Mouse (Mus musculus) midbrain, embryonic 10.5 days (tissue): Measurements from ENCODE around the gene Zc3h8. TPM values are rescaled to one million over a fixed set of nuclear protein-coding genes. Genes with fewer than 3 reads are reported as not detected.
A peak's percentile ranks its signal among the peaks of the same experiment; 100 is the strongest.

Source experiments
- DNase-seq: peaks from one replicate; pipeline ENCODE4 v3.0.0-alpha.2; 2017; ENCODE audit warnings: low spot score
- H3K27ac ChIP-seq: fragments of 300-500 bp; sonication (generic); replicated peaks from 2 replicates; pipeline ENCODE4 v1.5.1; 2016; ENCODE audit warnings: mild to moderate bottlenecking
- H3K27me3 ChIP-seq: fragments of 300-500 bp; sonication (generic); 2 replicates; pipeline ENCODE4 v1.6.1; 2016; ENCODE audit warnings: low read depth, mild to moderate bottlenecking; ENCODE audit not compliant: poor library complexity, severe bottlenecking
- H3K36me3 ChIP-seq: fragments of 300-500 bp; sonication (generic); 2 replicates; pipeline ENCODE4 v1.6.1; 2016; ENCODE audit warnings: mild to moderate bottlenecking, moderate library complexity
- H3K4me1 ChIP-seq: fragments of 300-500 bp; sonication (generic); 2 replicates; pipeline ENCODE4 v1.6.1; 2016
- H3K4me3 ChIP-seq: fragments of 300-500 bp; sonication (generic); 2 replicates; pipeline ENCODE4 v1.5.1; 2016; ENCODE audit warnings: mild to moderate bottlenecking, moderate library complexity
- H3K9me3 ChIP-seq: fragments of 300-500 bp; sonication (generic); replicated peaks from 2 replicates; pipeline ENCODE4 v1.6.1; 2016; ENCODE audit warnings: mild to moderate bottlenecking
- WGBS: fragments of 180-500 bp; shearing (Covaris S2); methylation state at CpG from one replicate; pipeline ENCODE4 v1.1.7; 2016; 5-methylcytosine and 5-hydroxymethylcytosine counted together
- polyA plus RNA-seq: library from polyadenylated mRNA; unstranded; fragments of >200 nt; fragmentation: Nextera tagmentation; extraction: Ambion mirVana; gene quantifications from 2 replicates; pipeline ENCODE4 v1.2.1, GENCODE M21; 2016

The Zc3h8 gene
- polyA plus RNA-seq, result 8.8 and 9.0 TPM in 2 replicates

DNA sequence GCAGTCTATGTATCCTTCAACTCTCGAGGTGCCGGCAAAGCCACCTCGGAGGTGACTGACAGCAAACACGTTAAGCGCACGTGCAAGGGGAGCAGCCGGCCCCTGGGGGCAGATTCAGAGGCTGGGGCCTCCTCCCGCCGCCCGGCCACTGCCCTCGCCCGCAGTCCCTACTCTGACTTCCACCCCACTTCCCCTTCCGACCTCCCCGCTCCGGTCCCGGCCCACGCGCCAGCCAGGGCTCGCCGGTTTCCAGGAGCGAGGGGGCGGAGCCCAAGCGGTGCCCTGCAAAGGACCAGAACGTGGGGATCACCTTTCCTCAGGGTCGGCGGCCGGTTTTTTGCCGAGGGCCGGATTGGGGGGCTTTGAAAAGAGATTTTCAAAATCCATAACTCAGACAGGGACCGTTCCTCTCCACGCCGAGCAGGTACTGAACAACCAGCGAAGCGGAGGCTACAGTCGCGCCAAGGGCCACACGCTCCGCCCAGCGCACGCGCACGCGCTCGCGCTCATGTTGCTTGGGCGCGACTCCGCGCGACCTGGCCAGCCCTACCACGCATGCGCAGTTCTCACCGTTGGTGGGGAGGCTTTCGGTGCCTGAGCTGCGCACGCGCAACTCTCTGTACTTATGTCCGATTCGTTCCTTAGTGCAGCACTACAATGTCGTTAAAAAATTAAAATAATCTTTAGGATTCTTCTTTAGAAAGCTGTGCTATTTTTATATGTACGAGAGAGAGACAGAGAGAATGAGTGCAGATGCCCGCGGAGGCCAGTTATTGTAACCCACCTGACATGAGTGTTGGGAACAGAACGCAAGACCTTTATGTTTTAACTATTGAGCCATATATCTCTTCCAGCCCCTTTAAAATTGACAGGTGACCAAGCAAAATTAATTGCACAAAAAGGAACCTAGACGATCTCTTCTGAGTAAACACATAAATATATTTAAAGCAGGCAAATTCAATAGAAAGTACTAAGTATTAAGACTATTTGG, at the start of gene Zc3h8:
TSS of gene Zc3h8 (minus strand) at position 540 of the 991 bp plus-strand sequence.
- peak within 1 kb of the TSS; percentile 91 for H3K27ac ChIP-seq
- 2% methylated on average over 65 of the region's 65 CpGs for WGBS
- no peaks in the 10 kb centered on the region; the same call in 1 of the 2 replicates for H3K27me3 ChIP-seq
- H3K36me3 ChIP-seq, result peaks cover 9% of the 10 kb centered on the region
- peak within 1 kb of the TSS; percentile 88 for H3K4me3 ChIP-seq
- peaks cover 10% of the 10 kb centered on the region for H3K4me1 ChIP-seq
- DNase-seq, result peak; percentile 96
- no peaks in the 10 kb centered on the region for H3K9me3 ChIP-seq

DNA sequence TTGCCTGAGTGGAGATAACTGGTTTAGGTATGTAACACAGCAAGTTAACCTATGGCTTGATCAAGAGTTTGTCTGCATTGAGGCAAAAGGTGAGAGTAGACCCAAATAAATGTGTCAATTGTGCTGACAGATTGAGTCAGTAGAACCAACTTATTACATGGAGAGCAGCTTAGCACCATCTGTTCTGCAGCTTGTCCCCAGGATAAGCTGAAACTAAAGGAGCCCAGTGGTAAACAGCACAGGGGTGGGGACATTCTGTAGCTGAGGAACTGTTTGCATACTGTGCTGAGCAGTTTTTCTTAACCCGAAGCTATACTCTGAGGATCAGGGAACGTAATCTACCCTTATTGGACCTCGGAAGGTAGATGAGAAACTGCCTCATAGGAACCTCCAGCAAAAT, 40.9 kb upstream of the Zc3h8 start:
- WGBS, result 87% methylated on average over 3 of the region's 3 CpGs
- Histone ChIP-seq H3K27me3 (no peaks in the 10 kb centered on the region), H3K27ac (no peak overlapping the region), H3K36me3 (no peaks in the 10 kb centered on the region), H3K9me3 (no peaks in the 10 kb centered on the region), H3K4me3 (no peak overlapping the region), H3K4me1 (peaks cover 9% of the 10 kb centered on the region)
- no peak for DNase-seq

DNA sequence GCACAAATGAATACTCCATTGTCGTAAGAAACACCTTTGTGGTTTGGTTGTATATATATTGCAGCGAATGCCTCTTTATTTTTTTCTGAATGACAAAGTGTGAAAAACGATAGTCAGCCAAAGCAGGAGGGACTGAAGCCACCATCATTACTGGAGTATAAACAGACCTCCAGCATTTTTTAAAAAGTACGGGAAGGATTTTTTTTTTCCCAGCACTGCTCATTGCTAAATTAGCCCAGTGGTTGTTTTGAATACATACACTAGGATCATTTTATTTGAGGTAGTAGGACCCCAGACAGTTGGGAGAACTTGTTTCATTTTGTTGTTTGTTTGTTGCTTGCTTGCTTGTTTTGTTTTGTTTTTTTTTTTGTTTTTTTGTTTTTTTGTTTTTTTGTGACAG, 31.7 kb upstream of the Zc3h8 start:
- Histone ChIP-seq H3K27ac (no peak overlapping the region), H3K36me3 (no peaks in the 10 kb centered on the region), H3K4me1 (no peaks in the 10 kb centered on the region), H3K4me3 (no peak overlapping the region), H3K27me3 (no peaks in the 10 kb centered on the region), H3K9me3 (no peaks in the 10 kb centered on the region)
- WGBS, result 86% methylated on average over 4 of the region's 4 CpGs
- DNase-seq, result no peak

DNA sequence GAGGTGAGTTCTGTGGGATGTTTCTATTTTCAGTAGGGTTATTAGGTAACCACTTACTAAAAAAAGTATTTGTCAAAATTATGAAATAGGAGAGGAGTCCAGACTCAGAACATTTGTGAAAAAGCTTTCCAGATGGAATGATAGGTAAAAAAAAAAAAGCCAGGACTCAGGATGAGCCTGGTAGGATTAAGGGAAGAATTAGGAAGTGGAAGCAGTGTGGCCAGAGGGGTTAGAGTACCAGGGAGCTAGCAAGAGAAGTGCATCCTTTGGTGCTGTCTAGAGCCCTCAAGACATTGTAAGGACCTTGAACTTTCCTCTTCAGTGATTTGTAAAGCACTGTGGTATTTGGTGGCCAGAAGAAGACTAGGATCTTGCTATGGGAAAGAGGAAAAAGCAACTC, 28.4 kb upstream of the Zc3h8 start:
- no peak for DNase-seq

DNA sequence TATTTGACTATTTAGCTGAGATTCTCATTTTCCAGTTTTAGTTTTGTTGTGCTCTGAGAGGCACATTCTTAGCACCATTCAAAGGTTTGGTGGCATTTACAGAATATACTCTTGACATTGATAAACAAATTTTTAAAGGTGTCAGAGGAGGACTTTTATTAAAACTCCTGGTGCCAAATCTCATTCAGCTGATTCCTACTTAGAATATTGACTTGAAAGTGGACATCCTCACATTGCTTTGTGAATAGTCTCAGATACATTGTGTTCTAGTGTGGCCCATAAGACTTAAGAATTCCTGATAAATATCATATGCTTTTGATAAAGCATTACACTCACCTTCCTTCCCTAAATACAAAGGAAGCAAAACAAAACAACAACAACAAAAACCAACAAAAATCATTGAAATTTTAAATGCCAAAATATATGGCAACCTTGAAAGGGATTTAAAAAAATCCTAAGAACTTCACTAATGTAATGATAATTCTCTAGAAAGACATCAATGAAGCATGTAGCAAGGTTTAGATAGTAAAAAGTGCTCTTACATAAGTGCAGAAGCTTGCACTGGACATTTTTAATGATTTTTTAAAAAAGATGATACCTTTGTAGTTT, 24.7 kb upstream of the Zc3h8 start:
- DNase-seq, result no peak
- H3K27ac ChIP-seq, result peak overlapping the region; percentile 100
- H3K27me3 ChIP-seq, result no peaks in the 10 kb centered on the region
- no peaks in the 10 kb centered on the region for H3K36me3 ChIP-seq
- peak overlapping the region; percentile 88 for H3K4me3 ChIP-seq
- no peaks in the 10 kb centered on the region for H3K9me3 ChIP-seq
- H3K4me1 ChIP-seq, result peaks cover 23% of the 10 kb centered on the region

More for the DNA sequence above, 28.4 kb upstream of the Zc3h8 start:
- H3K27me3 ChIP-seq, result no peaks in the 10 kb centered on the region
- no peaks in the 10 kb centered on the region for H3K36me3 ChIP-seq
- H3K9me3 ChIP-seq, result no peaks in the 10 kb centered on the region
- H3K4me1 ChIP-seq, result peaks cover 8% of the 10 kb centered on the region
- H3K27ac ChIP-seq, result no peak overlapping the region
- H3K4me3 ChIP-seq, result no peak overlapping the region

DNA sequence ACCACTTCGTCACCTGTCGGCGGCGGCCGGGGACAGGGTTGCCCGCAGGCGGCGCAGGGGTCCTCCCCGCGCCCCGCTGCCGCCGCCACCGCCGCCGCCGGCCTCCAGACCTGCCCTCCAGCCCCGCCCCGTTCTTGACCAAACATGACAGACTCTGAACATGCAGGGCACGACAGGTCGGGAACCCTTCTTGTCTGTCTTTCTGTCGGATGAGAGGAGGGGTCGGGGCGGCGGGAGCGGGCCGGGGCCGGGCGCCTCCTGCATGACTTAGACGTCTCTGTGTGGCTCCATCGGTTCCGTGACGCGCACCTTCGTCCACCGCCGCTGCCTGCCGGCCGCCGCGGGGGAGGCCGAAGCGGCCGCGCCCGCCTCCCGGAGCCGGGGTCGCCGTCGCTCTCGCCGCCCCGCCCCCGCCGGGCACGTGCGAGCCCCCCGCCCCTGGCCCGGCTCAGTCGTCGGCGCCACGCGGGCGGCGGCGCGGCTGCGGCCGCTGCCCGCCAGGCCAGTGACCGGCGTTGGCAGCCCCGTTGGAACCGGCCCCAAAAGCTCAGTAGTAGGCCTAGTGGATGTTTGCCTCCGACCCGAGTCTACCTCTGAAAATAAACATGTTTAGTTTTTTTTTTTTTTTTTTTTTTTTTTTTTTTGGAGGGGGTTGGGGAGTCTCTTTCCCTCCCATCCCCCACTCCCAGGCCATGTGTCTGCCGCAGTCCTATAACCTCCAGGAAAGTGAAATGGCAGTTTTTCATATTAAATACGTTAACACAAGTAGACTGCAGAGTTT, 24.0 kb upstream of the Zc3h8 start, which contains the start of gene Gm10762:
TSS of gene Gm10762 (minus strand) at position 65 of the 781 bp plus-strand sequence.
- H3K9me3 ChIP-seq, result no peaks in the 10 kb centered on the region
- peak within 1 kb of the TSS; percentile 88 for H3K4me3 ChIP-seq
- H3K27me3 ChIP-seq, result no peaks in the 10 kb centered on the region
- peaks cover 23% of the 10 kb centered on the region for H3K4me1 ChIP-seq
- peak within 1 kb of the TSS; percentile 100 for H3K27ac ChIP-seq
- H3K36me3 ChIP-seq, result no peaks in the 10 kb centered on the region
- under 1% methylated on average over 80 of the region's 80 CpGs for WGBS
- peak; percentile 90 for DNase-seq

DNA sequence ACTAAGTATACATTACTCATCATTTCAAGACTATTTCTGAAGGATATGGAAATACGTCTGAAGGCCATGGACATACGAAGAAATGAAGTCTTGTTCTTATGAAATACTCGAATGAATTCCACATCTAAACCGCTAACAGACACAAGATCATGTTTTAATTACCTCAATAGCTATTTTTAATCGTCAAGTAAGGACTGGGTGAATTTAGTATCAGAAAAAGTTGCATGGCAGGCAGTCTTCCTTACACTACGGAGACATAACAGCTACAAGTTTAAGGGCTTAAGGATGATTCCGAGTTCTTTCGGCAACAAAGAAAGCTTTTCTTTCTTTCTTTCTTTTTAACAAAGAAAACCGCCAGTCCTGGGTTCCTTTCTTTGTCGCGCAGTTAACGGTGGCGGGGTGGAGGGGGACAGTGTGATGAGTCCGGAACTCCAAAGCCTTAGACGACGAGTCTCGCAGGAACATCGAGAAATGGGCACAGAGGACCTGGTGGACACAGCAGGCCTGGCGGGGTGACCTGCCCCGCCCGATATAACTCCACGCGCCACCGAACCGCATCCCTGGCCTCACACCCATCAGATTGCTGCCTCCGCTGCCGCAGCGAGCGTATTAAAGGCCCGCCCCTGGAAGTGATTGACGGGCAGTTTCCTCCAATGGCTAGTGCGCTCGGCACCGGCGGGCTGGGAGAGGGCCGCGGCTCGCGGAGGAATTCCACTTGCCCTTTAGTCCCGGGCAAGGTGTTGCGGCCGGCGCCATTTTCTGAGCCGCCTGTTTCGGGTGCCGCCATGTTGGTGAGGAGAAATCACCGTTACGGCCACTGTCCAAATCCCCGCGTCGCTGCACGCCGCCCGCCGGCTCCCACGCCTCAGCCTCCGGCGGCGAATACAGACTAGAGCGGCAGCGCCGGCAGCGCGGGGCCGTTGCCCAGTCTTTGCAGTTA, 23.0 kb upstream of the Zc3h8 start, which contains the start of gene Zc3h6:
TSS of gene Zc3h6 (plus strand) at position 762 of the 940 bp plus-strand sequence.
- WGBS, result 1% methylated on average over 65 of the region's 65 CpGs
- no peaks in the 10 kb centered on the region for H3K27me3 ChIP-seq
- peaks cover 23% of the 10 kb centered on the region for H3K4me1 ChIP-seq
- H3K36me3 ChIP-seq, result no peaks in the 10 kb centered on the region
- peak within 1 kb of the TSS; percentile 100 for H3K27ac ChIP-seq
- DNase-seq, result peak; percentile 98
- peak within 1 kb of the TSS; percentile 88 for H3K4me3 ChIP-seq
- H3K9me3 ChIP-seq, result no peaks in the 10 kb centered on the region

DNA sequence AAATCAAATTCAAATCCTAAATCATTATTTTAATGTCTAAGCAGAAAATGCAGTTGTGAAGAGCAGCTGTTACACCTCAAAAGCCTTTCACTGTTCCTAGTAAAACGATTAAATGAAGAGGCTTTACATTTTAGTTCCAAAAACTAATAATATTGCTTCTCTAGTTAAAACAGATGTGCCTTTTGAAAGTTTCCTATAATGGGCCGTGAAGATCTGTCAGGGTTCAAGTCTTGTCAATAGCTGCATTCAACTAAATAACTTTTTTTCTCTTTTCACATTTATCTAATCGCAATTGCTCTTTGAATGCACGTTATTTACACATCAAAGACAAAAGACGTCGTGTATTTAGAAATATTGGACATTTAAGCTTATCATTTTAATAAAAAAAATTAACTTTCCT, 22.4 kb upstream of the Zc3h8 start:
- Histone ChIP-seq H3K4me1 (peaks cover 23% of the 10 kb centered on the region), H3K27ac (peak overlapping the region; percentile 100), H3K36me3 (no peaks in the 10 kb centered on the region), H3K9me3 (no peaks in the 10 kb centered on the region), H3K27me3 (no peaks in the 10 kb centered on the region), H3K4me3 (peak overlapping the region; percentile 88)
- no peak for DNase-seq
- WGBS, result 19% methylated on average over 6 of the region's 6 CpGs

DNA sequence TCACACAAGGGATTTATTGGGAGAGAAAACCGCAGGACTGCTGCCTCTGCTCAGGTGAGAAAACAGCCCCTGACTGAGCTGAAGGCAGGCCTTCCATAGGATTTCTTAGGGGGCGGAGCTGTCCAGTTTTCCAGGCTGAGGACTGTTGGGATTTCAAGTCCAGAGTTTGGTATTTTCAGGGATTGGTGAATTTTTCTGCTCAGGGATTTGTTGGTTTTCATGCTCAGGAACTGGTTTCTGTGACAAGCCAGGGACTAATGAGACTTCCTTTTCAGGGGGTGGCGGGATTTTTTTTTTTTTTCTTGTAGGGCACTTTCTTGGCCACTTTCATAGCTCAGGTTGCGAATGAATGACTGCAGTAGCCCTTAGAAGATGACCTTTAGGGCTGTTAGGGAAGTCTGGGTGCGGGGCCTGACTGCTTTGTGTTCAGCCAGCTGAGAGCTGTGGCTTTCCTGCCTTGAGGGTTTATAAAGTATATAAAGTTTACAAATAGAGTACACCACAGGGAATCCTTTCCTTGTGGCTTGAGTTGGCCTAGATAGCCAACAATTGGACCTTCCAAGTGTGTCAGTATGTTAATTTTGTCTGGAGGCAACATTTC, 21.7 kb upstream of the Zc3h8 start:
- H3K27me3 ChIP-seq, result no peaks in the 10 kb centered on the region
- peaks cover 23% of the 10 kb centered on the region for H3K4me1 ChIP-seq
- H3K9me3 ChIP-seq, result no peaks in the 10 kb centered on the region
- no peaks in the 10 kb centered on the region for H3K36me3 ChIP-seq
- H3K27ac ChIP-seq, result peak overlapping the region; percentile 100
- H3K4me3 ChIP-seq, result peak overlapping the region; percentile 88
- 38% methylated on average over 5 of the region's 5 CpGs for WGBS
- DNase-seq, result peak; percentile 25

DNA sequence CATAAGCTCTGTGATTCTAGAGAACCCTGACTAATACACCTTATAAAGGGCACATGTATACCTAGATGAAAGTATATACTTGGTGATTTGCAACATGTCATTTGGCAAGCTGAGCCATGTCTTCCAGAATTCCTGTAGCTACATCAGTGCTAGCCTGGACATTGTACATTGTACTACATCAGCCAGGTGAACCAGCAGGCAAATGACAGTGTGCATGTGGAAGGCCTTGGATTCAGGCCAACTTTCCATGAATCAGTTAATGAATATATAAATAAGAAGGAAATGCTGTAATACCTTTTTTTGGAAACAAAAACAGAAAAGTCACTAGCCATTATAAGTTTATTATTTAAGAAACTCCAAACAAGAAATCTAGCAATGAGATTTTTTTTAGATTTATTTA, 10.3 kb upstream of the Zc3h8 start:
- H3K27me3 ChIP-seq, result no peaks in the 10 kb centered on the region
- no peak overlapping the region for H3K27ac ChIP-seq
- H3K36me3 ChIP-seq, result no peaks in the 10 kb centered on the region
- no peaks in the 10 kb centered on the region for H3K9me3 ChIP-seq
- no peak overlapping the region for H3K4me3 ChIP-seq
- no peaks in the 10 kb centered on the region for H3K4me1 ChIP-seq
- DNase-seq, result no peak

DNA sequence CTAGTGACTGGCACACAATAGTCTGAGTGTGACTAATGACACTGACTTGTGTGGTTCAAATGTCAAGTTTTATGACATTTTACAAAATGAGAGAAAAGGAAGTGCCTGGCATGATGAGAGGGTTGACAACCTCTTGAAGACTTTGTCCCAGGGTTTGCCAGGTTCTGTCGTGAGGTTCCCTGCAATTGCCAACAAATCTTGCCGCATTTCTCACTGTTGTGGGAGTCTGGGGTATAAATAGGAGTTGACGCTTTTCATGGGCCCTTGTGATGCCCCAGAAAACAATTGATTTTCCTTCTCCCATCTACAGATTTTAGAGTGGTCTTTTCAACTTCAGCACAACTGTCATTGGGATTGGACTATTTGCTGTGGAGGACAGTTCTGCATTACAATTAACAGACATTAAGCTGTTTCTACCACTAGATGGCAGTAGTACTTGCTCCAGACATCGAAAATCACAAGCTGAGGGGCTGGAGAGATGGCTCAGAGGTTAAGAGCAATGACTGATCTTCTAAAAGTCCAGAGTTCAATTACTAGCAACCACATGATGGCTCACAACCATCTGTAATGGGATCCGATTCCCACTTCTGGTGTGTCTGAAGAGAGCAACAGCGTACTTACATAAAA, 4.2 kb upstream of the Zc3h8 start:
- Histone ChIP-seq H3K27me3 (no peaks in the 10 kb centered on the region; the same call in 1 of the 2 replicates), H3K36me3 (no peaks in the 10 kb centered on the region), H3K9me3 (no peaks in the 10 kb centered on the region), H3K4me3 (no peak overlapping the region), H3K4me1 (peaks cover 6% of the 10 kb centered on the region), H3K27ac (no peak overlapping the region)
- 38% methylated on average over 6 of the region's 6 CpGs for WGBS
- DNase-seq, result peak; percentile 26
